Mouse (Mus musculus) granulocyte monocyte progenitor cell, adult 5-6 weeks (primary cell): ENCODE measurements around the gene Bhlha9. TPM values are rescaled to one million over a fixed set of nuclear protein-coding genes. Genes with fewer than 3 reads are reported as not detected.

ENCODE experiments used
- ATAC-seq: replicated peaks from 2 replicates; pipeline ENCODE4 v1.8.0; 2016; ENCODE audit warnings: mild to moderate bottlenecking, moderate TSS enrichment, inconsistent platforms; ENCODE audit not compliant: poor library complexity, severe bottlenecking
- total RNA-seq, 2 experiments: library from RNA; stranded (forward) in 1 of 2; stranded (reverse) in 1 of 2; fragments of 200-712, 200-1000 nt in 1 of 2; fragments of >200 nt in 1 of 2; fragmentation: Nextera tagmentation in 1 of 2; gene quantifications; 2 replicates each; pipeline ENCODE4 v1.2.3; 2014 to 2017

The Bhlha9 gene
- total RNA-seq (2014; fragmentation: Nextera tagmentation) (not detected in 2 replicates), total RNA-seq (2017) (not detected in 2 replicates)

DNA sequence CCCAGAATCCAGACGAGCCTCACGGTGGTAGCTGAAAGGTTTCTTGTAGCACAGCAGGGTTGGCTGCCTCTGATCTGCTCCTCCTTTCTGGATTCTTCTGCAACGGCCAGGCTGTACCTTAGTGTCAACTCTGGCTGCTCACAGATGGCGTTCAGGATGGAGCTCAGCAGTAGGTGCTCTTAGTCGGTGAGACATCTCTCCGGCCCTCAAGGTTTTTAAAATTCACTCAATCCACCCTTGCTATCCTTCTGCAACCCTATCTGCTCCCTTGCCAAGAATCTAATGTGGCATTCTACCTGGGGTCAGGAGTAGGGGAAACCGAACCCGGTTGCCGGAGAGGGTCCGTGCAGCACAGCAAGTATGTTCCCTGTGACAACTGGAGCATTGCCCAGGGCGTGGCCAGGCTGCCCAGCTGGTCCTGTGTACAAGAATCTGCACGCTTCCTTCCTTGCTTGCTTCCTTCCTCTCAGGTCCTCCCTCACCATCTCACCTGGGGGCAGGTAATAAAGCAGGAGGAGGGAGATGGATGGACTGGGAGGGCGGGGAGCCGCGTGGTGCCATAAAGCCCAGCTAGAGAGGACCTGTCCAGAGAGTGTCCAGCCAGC is at the start of gene Bhlha9:
Bhlha9 (plus strand) TSS at position 600 of the 605 bp plus-strand sequence.
- no peak for ATAC-seq

GRCm38 (mm10) chr11:76622566-76623205 is 49.6 kb upstream of the Bhlha9 start:
- peak; percentile 21 for ATAC-seq

- peak; percentile 66 for ATAC-seq
Measured at GRCm38 (mm10) chr11:76623206-76623961, 48.9 kb upstream of the Bhlha9 start.

GRCm38 (mm10) chr11:76624071-76624470 is 48.2 kb upstream of the Bhlha9 start:
- no peak for ATAC-seq

DNA sequence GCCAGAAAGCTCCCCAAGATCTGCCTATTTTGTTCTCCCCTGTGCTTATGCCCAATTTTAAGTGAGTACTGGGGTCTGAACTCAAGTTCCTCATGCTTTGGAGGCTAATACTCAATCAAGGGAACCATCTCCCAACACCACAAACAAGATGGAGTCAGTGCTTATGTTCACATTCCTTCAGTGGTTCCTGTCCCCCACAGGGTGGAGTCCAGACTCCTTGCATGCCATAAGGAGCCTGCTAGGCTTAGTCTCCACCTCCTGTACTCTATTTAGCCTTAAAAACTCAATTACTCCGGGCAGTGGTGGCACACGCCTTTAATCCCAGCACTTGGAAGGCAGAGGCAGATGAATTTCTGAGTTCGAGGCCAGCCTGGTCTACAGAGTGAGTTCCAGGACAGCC is 47.4 kb upstream of the Bhlha9 start:
- ATAC-seq: no peak

DNA sequence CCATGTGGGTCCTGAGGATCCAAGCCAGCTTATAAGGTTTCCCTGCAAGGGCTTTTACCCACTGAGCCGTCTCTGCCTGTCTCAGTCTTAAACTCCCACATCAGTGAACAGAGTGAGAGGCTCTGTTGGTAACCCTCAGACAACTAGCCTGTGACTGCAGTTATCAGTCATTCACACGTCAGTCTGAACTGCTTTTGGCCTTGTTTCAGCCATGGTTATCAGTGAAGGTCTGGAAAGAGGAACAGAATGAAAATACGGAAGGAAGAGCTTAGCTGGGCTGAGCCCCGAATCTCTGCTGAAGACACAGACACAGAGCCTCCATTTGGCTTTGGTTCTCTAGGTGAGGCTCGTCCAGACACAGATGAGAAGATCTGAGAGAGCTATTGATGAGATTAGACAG is 43.7 kb upstream of the Bhlha9 start:
- ATAC-seq: peak; percentile 87

- ATAC-seq: no peak
Measured at GRCm38 (mm10) chr11:76630023-76630422, 42.2 kb upstream of the Bhlha9 start.

DNA sequence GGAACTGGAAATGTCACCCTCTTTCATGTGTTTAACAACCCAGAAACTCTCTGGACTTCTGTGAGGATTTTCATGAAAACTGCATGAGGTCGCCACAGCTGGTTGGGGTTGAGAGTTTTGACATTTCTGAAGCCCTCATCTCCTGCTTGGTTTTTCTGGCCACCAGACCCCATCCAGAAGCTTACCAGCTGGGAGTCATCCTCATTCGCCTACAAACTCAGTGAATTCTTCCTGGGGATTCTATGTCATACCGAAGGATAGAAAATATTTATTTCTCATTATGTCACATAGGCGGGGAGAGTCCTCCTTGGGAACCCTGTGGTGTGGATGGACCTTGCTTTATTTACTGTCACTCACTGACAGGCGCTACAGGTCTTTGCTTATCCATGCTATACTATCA is 41.8 kb upstream of the Bhlha9 start:
- no peak for ATAC-seq

GRCm38 (mm10) chr11:76639269-76639985 is 32.8 kb upstream of the Bhlha9 start:
- ATAC-seq: no peak

DNA sequence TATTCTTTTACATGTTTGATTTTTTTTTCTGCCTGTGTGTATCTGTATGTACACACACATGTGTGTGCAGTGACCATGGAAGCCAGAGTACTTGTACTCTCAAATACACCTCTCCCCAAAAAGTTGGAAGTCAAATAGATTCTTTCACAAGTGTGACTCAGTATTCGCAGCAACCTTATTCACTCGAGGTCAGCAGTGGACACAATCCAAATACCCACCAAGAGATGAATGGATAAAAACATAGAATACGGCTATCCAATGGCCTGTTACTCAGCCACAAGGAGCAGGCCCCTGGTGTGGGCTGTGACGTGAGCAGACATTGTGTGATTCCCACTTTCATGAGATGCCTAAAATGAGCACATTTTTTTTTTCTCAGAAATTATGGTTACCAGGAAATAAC is 32.0 kb upstream of the Bhlha9 start:
- no peak for ATAC-seq

- no peak for ATAC-seq
Measured at GRCm38 (mm10) chr11:76644257-76644656, 28.0 kb upstream of the Bhlha9 start.

- 0 out of 2 replicates have a peak, but pooled peaks have one; percentile 20 for ATAC-seq
Measured at GRCm38 (mm10) chr11:76645036-76645435, 27.2 kb upstream of the Bhlha9 start.

- peak; percentile 82 for ATAC-seq
Measured at GRCm38 (mm10) chr11:76645955-76646354, 26.3 kb upstream of the Bhlha9 start.

DNA sequence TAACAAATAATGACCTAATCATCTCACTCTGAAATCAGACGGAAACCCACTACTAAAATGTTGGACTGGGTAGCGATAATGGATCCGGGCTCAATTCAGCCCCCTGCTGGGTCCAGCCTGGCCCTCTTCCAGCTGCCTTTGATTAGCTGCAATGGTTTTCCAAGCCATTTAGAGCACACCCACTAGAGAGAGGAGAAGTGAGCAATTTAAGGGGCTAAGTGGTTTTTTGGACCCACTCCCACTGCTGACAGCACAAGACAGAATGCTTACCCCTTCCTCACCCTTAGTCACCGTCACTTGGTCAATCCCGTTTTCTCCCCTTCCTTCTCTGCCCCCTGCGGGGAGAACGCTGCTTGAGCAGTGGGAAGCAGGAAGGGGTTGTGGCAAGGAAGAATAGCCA is 25.2 kb upstream of the Bhlha9 start:
- ATAC-seq: no peak

DNA sequence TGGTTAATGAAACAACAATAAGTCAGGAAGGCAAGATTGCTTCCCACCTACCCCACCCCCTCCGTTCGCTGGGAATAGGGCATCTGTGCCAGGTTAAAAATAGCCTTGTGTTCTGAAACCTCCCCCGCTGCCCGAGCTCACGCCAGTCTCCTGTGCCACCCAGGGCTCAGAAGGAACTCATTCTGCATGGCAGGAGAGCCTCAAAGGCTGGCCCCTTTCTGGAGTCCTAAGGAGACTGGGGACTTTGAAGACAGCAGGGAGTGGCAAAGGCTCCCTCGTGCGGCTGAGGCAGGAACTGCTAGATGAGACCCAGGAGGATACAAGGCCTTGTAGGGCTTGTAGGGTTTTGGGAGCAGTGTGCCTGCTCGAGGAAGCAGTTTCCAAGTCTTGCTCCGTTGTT is 24.8 kb upstream of the Bhlha9 start:
- peak; percentile 67 for ATAC-seq

DNA sequence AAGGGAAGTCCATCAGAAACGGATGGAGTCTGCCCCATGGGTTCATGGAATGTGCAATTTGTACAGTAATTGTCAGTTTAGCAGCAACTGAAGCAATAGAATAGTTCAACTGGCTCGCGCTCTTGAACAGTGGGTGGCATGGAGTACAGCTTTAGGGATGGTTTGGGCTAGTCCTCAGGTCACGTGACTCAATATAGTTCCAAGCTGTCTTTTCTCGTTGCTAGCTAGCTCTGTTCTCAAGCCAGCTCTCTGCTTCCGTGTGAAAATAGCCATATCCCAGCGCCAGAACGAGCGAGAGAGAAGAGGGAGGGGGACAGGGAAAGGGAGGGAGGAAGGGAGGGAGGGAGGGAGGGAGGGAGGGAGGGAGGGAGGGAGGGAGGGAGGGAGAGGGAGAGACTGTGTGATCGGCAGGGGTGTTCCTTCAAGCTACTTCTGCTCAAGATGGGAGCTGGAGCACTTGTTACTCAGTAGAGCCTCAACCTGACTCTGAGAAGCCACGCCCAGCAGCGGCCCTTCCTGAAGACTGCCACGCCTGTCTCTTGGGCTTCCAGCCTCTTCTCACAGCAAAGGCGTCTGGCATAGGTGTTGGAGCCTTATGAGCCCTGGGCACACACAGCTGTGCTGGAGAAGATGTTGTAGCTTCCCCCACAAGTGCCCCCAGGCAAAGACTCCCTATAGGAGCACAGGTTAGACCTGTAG is 21.3 kb upstream of the Bhlha9 start:
- ATAC-seq: no peak

DNA sequence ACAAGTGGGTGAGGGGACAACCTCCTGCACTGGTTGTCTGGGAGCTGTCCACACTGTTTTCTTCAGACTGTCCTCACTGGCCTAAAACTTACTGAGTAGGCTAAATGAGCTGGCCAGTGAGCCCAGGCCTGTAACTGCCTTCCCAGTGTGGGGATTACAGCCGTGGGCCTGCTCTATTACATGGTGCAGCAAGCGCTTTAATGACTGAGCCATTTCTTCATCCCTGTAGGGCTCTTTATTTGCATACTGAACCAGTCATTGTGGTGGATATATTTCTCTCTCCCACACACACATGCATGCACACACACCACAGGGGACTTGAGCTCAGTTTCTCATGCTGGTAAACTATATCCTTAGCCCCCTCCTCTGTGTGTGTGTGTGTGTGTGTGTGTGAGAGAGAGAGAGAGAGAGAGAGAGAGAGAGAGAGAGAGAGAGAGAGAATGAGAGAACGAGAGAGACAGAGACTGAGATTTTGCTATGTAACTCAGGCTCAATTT is 19.4 kb upstream of the Bhlha9 start:
- no peak for ATAC-seq

DNA sequence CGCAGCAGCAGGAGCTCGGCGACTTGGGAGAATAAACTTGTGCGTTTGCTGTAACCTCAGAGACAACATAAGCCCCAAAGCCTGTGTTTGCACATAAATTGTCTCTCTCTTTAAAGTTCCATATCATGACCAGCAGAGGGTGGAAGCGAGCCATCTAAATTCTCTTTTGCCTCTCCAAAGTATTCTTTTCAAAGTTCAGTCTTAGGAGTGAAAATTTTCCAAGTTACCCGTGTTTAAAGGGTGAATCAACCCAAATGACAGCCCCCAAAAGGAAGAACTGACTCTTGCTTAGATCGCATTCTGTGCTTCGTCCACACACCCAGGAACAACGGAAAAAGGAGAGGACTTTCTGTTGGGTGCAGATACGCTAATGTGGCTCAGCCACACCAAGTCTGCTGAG is 17.2 kb upstream of the Bhlha9 start:
- no peak for ATAC-seq

GRCm38 (mm10) chr11:76657450-76657970 is 14.8 kb upstream of the Bhlha9 start:
- no peak for ATAC-seq
